In genomic region chr9:91660089-91660488, GRCm38 (mm10) we compare ENCODE assay signal across 29 mouse cellular contexts.
A peak's percentile ranks its signal among the peaks of the same experiment; 100 is the strongest.
DNase-seq lines count a peak whose midpoint lies in the region; ATAC-seq lines count a peak whose summit lies in the region.
"Had no signal": no experiment of that assay in that cellular context is flagged by ENCODE, and none has a peak within 500 bp of the region (broad histone marks: within the 10 kb centered on the region; RNA-seq: fewer than 3 reads in every experiment).

No protein-coding gene starts in this region.

- H3K36me3 ChIP-seq in forebrain, embryonic 13.5 days (ENCODE audit: poor library complexity, severe bottlenecking), result no peaks in the 10 kb centered on the region
- no peaks in the 10 kb centered on the region for H3K36me3 ChIP-seq in forebrain, embryonic 12.5 days (replicated peaks)
- H3K36me3 ChIP-seq: hindbrain, embryonic 12.5 days; limb, embryonic 12.5 days; liver, embryonic 15.5 days; lung, embryonic 15.5 days; midbrain, embryonic 12.5 days; neural tube, embryonic 12.5 days had no signal

- H3K9me3 ChIP-seq in forebrain, embryonic 13.5 days (replicated peaks), result no peaks in the 10 kb centered on the region
- H3K9me3 ChIP-seq in forebrain, embryonic 12.5 days, result no peaks in the 10 kb centered on the region
- H3K9me3 ChIP-seq: hindbrain, embryonic 12.5 days; limb, embryonic 12.5 days; liver, embryonic 15.5 days; lung, embryonic 15.5 days; midbrain, embryonic 12.5 days; neural tube, embryonic 12.5 days had no signal

- H3K4me3 ChIP-seq in forebrain, embryonic 13.5 days, result no peak overlapping the region
- H3K4me3 ChIP-seq in forebrain, embryonic 12.5 days (replicated peaks), result no peak overlapping the region
- H3K4me3 ChIP-seq: gastrocnemius, adult 2 months; hindbrain, embryonic 12.5 days; limb, embryonic 12.5 days; liver, embryonic 15.5 days; lung, embryonic 15.5 days; midbrain, embryonic 12.5 days; myocyte; neural tube, embryonic 12.5 days had no signal

- ATAC-seq in forebrain, embryonic 13.5 days, result peak; percentile 55; the same call in 1 of the 2 replicates
- no peak for ATAC-seq in forebrain, embryonic 12.5 days (ENCODE audit: low FRiP score)
- ATAC-seq: intestine, postnatal 0 days had no signal

- no peak overlapping the region for H3K27ac ChIP-seq in forebrain, embryonic 13.5 days
- no peak overlapping the region for H3K27ac ChIP-seq in forebrain, embryonic 12.5 days
- H3K27ac ChIP-seq: gastrocnemius, adult 2 months; hindbrain, embryonic 12.5 days; limb, embryonic 12.5 days; liver, embryonic 15.5 days; lung, embryonic 15.5 days; midbrain, embryonic 12.5 days; neural tube, embryonic 12.5 days; stomach, postnatal 0 days had no signal

- no peak overlapping the region for H3K4me2 ChIP-seq in forebrain, embryonic 13.5 days
- H3K4me2 ChIP-seq in forebrain, embryonic 12.5 days, result no peak overlapping the region
- H3K4me2 ChIP-seq: heart, embryonic 11.5 days; hindbrain, embryonic 12.5 days; limb, embryonic 12.5 days; liver, embryonic 15.5 days; lung, embryonic 15.5 days; midbrain, embryonic 12.5 days; neural tube, embryonic 12.5 days had no signal

- H3K4me1 ChIP-seq in forebrain, embryonic 13.5 days, result 0 out of 2 replicates have a peak, but pooled peaks cover 5% of the 10 kb centered on the region
- no peaks in the 10 kb centered on the region for H3K4me1 ChIP-seq in forebrain, embryonic 12.5 days
- H3K4me1 ChIP-seq: hindbrain, embryonic 12.5 days; limb, embryonic 12.5 days; liver, embryonic 15.5 days; lung, embryonic 15.5 days; midbrain, embryonic 12.5 days; neural tube, embryonic 12.5 days had no signal

- intact Hi-C loops in left cerebral cortex, postnatal 4 days (cut with DNase I), result no loop called here

- DNase-seq in left cerebral cortex, postnatal 4 days, result peak; percentile 82
- DNase-seq in left cerebral cortex, adult 18-20 months (ENCODE audit: low spot score in 2 of 2), result no peak
- peak; percentile 2 for DNase-seq in retina, postnatal 1 day
- DNase-seq in retina, embryonic 14.5 days (ENCODE audit: low spot score), result no peak
- DNase-seq: adrenal gland, postnatal 25 days; B cell, adult 2 months; cerebellum, adult 8-10 months; gastrocnemius, adult 2 months; gastrocnemius, postnatal 36 days; heart, adult 18-20 months; heart, postnatal 36 days; kidney, adult 9 months; kidney, postnatal 10 days; lung, postnatal 36 days; right cerebral cortex, postnatal 14 days; thymus, adult 18-20 months; thymus, postnatal 25 days had no signal

- 53% methylated on average over 2 of the region's 2 CpGs for WGBS in forebrain, embryonic 13.5 days
- 68% methylated on average over 2 of the region's 2 CpGs for WGBS in forebrain, embryonic 12.5 days

- no peaks in the 10 kb centered on the region for H3K27me3 ChIP-seq in forebrain, embryonic 13.5 days
- H3K27me3 ChIP-seq in forebrain, embryonic 12.5 days, result no peaks in the 10 kb centered on the region
- H3K27me3 ChIP-seq: hindbrain, embryonic 12.5 days; limb, embryonic 12.5 days; liver, embryonic 15.5 days; lung, embryonic 15.5 days; midbrain, embryonic 12.5 days; neural tube, embryonic 12.5 days had no signal

- H3K9ac ChIP-seq in forebrain, embryonic 13.5 days, result no peak overlapping the region
- no peak overlapping the region for H3K9ac ChIP-seq in forebrain, embryonic 12.5 days
- H3K9ac ChIP-seq: hindbrain, embryonic 12.5 days; limb, embryonic 12.5 days; liver, embryonic 15.5 days; lung, embryonic 15.5 days; midbrain, embryonic 12.5 days; neural tube, embryonic 12.5 days had no signal

Comparison
In these comparisons a context has a peak if more than half of its experiments do, and no peak if none do; other contexts are left out.
1. DNase-seq: peak in left cerebral cortex, postnatal 4 days (single experiment) and retina, postnatal 1 day (single experiment); none in left cerebral cortex, adult 18-20 months (0 of 2) and retina, embryonic 14.5 days (single experiment).